Mouse (Mus musculus) embryo, embryonic 10.5 days (tissue): ENCODE measurements around the gene Hnrnpu.

ENCODE experiments used
- DNase-seq: peaks from one replicate; pipeline ENCODE4 v3.0.0-alpha.2; 2015; ENCODE audit warnings: low spot score

The Hnrnpu gene

DNA sequence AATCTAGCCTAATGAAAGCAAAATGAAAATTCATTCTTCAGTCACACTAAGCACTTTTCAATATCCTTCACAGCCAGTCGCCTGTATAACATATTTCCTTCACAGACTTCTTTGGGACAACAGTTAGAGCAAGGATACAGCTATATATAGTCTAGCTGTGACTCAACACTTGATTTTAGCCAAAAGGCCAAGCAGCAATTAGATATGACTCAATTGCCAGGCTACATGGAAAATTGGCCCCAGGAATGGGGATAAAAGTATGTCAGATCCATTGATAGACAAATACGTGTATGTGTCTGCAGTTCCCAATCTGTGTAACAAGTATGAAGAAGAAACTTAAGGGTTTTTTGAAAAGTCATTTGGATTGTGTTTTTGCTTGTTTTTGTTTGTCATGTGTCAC, 2.6 kb upstream of the Hnrnpu start:
- DNase-seq, result no peak

DNA sequence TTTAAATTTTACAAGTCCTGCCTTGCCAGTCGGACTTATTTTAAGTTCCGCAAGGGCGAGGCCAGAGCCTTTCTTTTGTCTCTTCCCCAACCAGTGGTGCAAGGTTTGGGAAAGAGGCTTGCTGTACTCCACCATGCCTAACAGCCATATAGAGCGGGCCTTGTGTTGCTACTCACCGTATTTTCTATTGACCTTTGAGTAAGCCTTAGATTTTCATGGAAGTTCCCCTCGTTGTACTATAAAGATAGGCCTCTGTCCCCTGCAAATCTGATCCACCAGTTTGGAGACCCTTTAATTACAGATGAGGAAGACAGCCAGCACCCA, 683 bp upstream of the Hnrnpu start:
- peak; percentile 72 for DNase-seq

DNA sequence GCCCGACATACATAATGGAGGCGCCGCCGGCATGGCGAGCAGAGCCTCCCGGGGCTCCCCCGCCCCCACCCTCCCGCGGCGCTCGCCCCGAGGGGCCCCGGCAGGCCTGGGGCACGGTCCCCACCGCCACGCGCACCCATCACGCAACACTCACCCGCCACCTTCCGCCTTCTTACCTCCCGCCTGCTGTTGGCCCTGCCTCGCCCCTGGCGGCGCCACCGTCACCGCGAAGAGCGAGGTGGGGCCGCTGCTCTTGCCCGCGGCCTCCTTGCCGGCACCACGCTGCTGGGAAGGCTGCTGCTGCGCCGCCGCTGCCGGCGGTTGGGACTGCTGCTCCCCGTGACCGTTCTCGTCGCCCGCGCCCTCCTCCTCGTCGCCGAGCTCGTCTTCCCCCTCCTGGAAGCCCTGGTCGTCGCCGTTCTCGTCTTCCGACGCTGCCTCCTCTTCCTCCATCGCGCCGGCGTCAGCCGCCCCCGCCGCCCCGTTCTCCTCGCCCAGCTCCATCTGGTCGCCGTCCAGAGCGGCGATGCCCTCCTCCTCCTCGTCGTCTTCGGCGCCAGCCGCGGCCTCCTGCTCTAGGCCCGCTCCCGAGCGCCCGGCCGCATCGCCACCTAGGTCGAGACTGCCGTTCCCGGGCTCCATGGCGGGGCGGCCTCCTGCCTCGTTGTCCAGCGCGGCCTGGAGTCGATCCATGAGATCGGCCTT, 668 bp downstream of the Hnrnpu start:
- DNase-seq, result peak; percentile 7

DNA sequence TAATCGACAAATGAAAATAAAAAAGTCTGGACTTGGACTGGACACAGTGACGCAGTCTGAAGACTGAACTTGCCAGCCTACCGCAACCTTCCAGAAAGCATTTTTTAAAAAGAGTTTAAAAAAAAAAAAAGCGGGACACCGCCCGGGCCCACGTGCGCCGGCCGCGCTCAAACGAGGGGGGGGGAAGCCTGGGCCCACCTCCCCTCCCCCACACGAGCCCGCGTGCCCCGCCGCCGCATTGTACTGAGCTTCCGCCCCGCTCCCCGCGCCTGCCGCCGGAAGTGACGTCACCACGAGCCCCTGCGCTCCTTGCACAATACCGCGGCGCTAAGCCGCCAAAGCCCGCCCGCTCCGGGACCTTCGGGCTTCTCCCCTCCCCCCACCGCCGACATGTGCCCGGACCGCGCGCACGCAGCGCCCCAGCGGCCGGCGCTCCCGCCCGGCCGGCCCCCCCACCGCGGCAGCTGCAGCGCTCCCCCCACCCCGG, 1.3 kb downstream of the Hnrnpu start:
- DNase-seq, result peak; percentile 95

DNA sequence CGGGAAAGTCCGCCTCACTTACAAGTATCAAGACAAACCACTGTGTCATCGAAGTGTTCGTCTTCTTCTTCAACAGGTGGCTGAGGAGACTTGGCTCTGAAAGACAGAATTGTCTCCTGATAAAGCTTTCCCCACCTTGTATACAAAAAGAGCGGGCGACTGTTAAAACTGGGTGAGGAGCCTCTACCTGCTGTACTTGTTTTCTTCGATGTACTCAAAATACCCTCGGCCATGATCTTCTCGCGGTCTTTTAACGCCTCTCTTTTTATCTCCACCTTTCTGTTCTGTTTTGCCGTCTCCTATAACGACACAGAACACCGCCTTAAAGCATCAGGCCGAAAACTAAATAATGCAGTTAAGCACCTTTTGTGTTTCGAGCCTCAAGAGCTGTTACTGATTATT, 1.7 kb downstream of the Hnrnpu start:
- peak; percentile 59 for DNase-seq

DNA sequence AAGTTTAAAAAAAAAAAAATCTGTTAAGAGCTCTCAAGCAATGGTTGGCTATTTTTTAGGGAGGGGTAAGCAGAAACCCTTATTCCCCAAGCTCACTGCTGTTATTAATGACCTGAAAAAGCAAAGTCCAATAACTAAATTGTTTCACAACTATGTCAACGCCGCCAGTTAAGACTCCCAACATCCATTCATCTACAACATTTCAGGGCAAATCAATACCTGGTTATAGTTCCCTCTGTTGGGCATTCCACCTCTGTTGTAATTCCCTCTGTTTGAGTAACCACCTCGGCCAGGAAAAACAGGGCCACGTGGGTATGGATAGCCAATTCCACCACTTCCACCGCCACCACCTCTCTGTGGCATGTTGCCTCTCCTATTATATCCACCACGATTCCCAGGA, 7.7 kb downstream of the Hnrnpu start:
- DNase-seq, result no peak

DNA sequence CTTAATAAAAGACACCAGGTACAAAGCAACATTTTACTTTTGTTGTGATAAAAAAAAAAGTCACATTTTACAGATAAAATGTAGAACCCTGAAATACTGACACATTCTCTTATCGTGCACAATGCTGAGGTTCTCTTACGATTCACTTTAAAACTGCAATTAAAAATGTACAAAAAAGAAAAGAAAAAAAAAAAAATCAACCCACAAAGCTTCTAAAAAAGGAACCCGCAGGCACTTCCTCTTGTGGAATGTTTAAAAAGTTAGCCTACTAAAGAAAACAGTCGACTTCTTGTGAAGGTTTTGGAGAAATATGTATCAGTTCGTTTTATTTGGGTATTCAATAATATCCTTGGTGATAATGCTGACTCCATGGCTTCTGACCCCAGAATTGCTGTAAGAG, 8.6 kb downstream of the Hnrnpu start:
- no peak for DNase-seq

DNA sequence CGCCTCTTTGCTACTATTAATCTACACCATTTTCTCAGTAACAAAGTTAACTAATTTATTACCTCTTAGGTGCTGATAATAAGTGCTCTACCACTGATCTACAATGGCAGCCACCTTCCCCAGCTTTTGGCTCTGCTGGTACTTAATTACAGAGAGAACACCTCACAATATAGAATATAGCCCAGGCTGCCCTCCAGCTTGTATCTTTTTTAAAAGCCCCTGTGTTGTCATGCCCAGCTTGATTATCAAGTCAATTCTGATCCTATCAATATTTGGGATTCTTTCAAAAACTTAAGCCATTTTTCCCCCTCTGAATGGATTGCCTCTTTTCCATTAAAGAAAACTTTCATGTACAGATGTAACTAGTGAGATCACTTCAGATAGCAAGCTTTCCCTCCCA, 10.6 kb downstream of the Hnrnpu start:
- DNase-seq, result no peak

DNA sequence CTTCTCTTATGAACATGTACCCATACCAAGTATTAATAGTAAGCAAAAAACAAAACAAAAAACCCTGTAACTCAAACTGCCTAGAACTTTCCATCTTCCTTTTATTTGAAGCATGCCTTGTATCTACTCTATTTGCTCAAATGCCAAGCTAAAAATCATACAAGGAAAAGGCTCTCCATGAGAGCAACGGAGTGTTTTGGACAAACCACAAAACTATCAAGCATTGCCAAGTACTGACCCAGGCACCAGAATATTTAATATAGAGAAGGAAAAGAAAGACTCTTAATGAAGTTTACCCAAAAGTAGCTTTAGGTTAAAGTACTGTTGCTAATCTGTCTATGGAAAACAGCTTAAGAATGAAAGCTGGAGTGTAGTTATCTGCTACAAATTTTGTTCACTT, 11.2 kb downstream of the Hnrnpu start:
- no peak for DNase-seq

DNA sequence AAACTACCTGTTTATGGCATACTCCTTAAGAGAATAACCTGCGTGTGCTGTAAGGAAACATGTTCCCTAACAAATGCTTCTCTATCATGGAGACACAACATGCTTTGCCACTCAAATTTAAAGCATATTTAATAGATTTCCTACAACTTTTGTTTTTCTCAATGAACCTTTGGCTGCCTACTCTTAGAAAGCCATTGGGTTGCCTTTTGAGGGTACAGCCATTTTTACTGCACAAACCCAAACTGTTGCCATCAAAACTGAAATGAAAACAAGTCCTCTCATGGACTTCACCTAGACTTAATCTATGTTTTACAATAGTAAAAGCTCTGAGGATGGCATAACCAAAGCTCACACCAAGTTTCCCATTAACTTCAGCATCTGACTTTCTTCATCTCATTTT, 13.0 kb downstream of the Hnrnpu start:
- no peak for DNase-seq

DNA sequence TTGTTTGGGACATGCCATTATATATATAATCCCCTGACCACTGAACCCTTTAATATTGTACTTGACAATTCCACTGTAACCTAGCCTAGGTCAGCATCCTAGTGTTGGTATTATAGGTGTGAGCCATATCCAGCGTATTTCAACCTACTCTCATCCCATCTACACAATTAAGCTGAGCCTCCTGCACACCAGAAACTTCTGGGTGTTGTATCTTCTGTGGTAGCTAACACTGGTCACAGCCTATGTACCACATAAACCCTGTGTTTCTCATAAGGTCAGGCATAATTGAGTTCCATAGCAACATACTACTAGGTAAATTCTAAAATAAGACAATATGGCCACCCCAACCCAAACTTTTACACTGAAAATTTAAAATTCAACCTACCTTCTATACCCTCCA, 14.4 kb downstream of the Hnrnpu start:
- DNase-seq, result no peak

DNA sequence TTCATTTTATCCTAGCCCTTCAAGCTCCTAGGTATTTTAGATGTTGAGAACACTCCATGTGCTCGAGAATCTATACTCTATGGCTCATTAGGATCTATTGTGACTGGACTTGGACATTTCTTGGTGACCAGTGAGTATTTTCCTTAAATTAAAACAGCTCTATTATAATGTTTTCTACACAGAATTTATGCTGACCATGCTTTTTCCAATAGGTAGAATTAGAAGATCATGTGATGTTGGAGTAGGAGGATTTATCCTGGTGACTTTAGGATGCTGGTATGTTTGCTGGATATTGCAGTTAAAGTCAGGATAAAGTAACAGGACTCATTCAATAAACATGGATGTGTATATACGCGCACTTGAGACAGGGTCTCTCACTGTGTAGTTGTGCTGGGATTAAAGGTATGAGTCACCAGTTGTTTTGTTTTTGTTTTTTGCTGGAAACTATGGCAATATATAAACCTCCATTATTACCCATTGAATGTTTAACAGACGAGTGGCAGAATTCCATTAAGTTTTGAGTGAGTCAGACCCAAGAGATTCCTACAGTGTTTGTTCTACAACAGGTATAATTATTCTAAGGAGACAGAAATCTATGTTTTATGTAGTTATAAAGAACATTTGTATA, 15.8 kb downstream of the Hnrnpu start:
- no peak for DNase-seq

DNA sequence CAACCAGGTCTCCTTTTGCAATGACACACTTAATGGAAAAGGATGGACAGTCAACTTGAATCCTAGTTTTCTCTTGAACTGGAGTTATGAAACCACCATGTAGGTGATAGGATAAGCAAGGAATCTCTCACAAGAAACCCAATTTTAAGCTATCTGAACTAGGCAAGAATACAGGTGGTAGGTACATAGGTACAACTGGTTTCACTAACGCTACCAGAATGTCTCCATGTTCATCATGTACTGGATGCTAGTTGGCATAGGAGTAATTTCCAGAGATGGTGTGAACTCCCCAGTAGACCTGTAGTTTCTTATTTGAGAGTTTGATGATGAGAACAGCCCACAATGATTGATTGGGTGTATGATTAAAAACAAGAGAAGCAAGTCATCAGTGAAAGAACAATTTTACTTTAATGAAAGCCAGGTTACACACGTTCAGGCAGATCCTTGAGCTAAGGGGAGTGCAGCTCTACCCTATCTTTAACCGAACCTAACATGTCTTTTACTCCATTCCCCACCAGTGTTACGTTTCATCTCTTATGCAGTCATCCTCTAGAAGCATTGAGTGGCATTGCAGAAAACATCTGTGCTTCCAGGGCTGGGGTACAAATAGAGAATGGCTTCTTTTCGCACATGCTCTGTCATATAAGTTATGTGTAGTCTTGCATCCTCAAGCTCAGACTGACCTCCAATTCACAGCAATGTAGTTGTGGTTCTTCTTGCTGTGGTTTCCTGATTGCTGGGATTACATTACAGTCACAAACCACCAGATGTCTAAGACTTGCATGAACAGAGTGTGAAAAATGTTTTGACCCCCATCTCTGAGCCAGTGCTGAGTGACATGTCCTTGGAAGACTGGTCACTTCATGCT, 16.6 kb downstream of the Hnrnpu start:
- peak; percentile 64 for DNase-seq

DNA sequence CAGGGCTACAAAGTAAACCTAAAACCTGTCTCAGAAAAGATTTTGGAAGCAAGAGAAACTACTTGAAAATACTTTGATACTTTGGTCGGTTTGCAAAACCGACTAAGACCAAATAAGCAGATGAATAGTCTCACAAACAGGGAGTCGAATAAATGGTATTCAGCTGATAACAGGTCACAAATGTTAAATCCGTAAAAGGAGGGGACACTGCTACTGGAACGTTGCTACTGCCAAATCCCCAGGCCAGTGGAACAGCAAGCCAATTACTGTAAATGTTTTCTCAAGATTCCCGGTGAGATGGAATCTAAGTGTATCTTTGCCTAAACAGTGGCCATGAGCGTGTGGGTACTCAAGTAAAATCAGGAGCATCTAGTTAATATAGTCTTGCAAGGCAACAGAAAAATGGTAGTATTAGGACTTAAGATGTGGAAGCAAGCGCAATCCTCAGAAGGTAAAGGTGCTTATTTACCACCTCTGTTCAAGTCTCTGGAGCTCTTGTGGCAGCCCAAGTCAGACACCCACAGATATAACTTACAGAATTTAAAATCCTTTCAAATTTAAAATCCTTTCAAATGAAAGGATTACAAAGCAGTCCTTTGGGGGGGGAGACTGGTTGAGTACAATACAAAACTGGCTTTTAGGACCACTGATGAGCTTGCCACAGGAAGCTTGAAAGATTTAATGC, 17.4 kb downstream of the Hnrnpu start:
- peak; percentile 57 for DNase-seq

DNA sequence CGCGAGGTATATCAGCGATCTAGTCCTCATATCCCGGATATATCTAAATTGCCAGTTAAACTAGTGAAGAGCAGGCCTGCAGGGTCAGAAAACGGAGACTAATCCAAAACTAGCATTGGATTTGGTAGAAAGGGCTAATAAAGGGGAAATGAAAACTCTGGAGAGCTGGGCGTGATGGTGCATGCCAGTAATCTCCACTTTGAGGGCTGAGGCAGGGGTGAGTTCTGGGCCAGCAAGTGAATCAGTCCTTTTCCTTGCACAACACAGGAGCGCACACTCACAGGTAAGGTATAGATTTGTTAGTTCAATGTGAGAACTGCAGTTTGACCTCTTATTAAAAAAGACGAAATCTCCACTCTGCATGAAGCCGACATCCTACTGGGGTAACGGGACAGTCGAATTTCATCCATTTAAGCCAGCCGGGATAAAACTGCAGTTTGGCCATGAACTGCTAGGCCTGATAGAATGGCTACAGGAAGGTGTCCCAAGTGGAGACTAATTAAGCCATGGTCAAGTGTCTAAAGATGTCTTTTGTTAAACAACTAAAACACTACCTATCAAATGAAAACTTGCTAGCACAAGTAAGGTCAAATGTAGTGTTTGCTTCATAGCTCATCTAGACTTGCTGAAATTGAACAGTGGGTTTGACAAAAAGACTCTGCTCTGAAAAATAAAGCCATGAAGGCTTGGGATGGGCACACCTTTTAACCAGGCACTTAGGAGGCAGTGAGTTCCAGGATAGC, 18.1 kb downstream of the Hnrnpu start:
- peak; percentile 62 for DNase-seq

DNA sequence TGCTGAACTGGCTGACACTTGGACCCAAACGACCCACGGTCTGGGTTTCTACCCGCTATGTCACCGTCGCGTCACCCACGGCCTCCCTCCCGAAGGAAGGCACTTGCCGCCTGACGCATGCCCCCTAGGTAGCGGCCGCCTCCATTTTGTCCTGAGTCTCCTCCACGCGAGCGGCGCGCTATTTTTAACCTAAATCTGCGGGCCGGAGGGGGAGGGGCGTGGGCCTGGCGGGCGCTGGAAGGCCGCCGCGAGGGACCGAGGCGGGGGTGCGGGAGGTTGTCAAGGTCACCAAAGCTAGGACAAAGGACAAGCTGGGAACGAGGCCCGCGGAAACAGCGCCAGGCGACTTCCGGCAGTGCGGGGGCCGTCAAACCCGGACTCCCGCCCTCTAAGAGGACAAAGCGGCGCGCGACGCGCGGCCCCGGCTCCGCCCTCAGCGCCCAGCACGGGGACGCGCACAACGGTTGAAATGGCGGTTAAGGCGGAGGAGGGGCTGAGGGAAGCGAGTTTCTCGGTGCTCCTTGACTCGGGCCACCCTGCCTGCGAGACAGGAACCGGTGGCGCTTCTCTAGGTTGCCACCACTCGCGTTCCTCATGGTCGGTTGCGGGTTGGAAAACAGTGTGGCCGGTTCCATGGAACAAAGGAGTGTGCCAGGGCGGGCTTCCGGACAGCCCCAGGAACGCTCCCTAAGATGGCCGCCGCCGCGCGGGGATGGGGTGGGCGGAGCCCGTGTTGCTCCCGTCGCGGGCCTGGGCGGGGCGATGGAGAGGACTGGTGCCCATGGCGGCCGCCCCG, 19.0 kb downstream of the Hnrnpu start, which contains the start of gene Cox20:
Gene Cox20, plus strand, starts transcription at position 742 of the 796 bp plus-strand sequence.
- DNase-seq, result peak; percentile 97

DNA sequence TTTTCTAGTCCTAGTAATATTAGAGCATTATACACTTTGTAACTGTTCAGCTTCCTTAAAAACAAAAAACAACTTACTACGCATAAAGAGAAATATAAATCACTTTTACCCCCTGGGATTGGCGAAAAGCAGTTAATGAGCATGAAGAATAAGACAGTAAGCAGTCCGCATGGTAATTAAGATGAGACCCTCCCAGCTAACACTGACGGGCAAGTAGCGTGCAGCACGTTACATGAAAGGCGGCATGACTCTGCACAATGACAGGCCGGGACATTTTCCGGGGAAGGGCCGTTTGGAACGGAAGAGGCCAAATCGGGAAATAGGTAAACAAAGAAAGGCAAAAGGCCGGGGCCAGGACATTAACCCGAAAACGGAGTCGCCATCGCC, 19.6 kb downstream of the Hnrnpu start:
- DNase-seq, result peak; percentile 94

DNA sequence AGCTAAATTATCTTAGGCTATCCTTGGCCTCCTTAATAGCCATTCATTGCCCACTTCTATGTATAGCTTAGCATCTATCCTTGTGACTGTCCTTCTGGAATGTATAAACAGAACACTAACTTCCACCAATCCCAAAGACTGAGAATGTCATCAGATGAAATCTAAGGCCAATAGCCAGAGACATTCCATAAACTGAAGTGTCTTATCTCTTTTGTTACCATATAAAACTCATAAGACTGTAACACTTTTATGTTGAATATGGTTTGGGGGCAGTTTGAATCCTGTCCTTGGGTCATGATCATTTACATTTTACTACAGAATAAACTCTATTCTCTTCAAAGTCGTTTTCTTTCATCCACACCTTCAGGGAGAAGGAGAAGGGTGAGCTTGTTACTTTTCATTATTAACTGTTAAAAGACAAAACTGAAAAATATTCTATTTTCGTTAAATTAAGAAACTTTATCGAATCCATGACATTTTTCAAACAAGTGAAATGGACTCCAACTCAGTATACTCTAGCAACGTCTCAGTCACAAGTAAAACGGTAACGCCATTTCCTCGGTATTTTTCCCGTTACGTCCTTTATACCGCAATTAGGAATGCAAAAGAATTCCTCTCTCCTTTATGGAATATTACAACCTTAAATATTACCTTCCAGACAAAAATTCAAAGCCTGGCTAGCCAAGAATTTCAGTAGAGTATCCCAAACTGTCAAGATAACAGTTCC, 20.2 kb downstream of the Hnrnpu start:
- no peak for DNase-seq

DNA sequence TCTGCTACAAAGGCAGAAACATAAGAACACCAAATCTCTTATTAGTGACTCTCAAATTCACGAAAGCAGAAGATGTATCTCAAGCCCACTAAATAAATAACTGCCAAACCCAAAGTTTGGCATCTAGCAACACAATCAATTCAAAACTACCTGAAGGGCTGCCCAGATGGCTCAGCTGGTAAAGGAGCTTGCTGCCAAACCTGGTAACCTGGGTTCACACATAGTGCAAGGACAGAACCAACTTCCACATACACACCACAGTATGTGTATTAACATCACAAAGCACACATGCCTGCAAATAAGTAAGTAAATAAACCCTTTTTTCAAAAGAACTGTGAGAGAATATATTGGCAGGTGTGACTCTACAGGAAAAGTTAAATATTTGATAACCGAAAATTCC, 23.4 kb downstream of the Hnrnpu start:
- no peak for DNase-seq

DNA sequence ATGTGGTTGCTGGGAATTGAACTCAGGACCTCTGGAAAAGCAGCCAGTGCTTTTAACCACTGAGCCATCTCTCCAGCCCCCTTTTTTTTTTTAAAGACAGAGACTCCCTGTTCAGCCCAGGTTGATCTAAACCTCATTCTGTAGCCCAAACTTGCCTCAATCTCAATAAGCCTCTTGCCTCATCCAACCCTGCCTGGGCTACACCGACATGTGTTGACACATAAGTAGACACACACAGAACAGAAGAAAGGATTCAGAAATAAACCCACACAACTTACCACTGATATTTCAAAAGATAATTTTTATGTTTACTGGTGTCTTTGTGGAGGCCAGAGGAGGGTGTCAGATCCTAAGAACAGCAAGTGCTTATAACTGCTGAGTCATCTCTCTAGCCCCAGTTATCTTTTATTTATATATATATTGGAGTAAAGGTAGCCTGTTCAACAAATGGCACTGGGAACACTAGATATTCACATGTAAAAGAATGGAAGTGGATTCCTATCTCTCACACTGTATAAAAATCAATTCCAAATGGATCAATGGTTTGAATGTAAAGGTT, 24.5 kb downstream of the Hnrnpu start:
- no peak for DNase-seq
